In the genomic region with DNA sequence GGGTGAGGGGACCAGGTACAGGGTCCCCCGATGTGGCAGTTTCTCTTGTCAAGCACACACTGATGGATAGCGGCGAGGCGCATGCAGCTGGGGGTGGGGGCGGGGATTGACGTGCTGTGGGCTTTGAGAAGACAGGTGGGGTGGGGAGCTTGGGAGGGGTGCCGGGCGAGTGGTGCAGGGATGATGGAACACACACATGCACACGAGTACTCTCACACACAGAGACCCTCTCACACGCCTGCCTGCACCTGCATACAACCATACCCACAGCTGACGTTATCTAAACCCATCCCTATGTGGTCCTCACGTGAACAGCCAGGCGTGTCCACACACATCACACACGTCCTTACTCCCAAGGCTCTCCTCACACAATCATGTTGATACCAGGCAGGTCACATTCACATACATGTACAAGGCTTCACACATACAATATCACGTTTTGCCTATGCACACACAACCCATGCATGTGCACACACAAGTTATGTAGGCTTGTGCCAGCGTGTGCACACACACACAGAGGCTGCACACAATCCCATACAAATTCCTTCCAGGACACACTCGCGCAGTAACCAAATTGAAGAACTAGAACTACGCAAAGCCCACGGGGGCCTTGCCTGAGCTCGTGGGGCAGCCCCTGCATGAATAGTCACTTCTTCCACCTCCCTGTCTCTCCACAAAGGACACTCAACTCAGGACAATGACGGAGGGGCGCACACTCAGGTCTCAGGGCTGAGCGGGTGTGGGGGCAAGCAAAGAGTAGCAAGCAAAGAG, we compare ENCODE assay signal across 18 mouse cellular contexts. TPM values are rescaled to one million over a fixed set of nuclear protein-coding genes. Genes with fewer than 3 reads are reported as not detected.
A peak's percentile ranks its signal among the peaks of the same experiment; 100 is the strongest.
DNase-seq lines count a peak whose midpoint lies in the region; ATAC-seq and TF ChIP-seq lines count a peak whose summit lies in the region.
"Had no signal": no experiment of that assay in that cellular context is flagged by ENCODE, and none has a peak within 500 bp of the region (broad histone marks: within the 10 kb centered on the region; RNA-seq: fewer than 3 reads in every experiment).

No protein-coding gene starts in this region.

- WGBS in forebrain, embryonic 12.5 days: 48% methylated on average over 24 of the region's 24 CpGs
- WGBS in forebrain, embryonic 11.5 days: 60% methylated on average over 24 of the region's 24 CpGs
- 55% methylated on average over 22 of the region's 24 CpGs for WGBS in forebrain, postnatal 0 days
- 54% methylated on average over 24 of the region's 24 CpGs for WGBS in neural tube, embryonic 13.5 days

- intact Hi-C loops in left cerebral cortex, postnatal 25 days (cut with DNase I): no loop called here

- H3K79me2 ChIP-seq in CH12.LX (replicated peaks; ENCODE audit: control insufficient read depth, extremely low read depth, insufficient read depth, poor library complexity, severe bottlenecking): no peaks in the 10 kb centered on the region

- dilution Hi-C loops in CH12.LX (cut with MboI; ENCODE audit: extremely low pct_ligation_motif_present, extremely low pct_unique_long_range_greater_than_20kb, low sequenced_read_pairs): no loop called here

- ATAC-seq in forebrain, embryonic 12.5 days (ENCODE audit: low FRiP score): peak; percentile 42; the same call in 1 of the 2 replicates
- no peak; the same call in 1 of the 2 replicates for ATAC-seq in forebrain, embryonic 11.5 days (replicated peaks; ENCODE audit: low FRiP score)
- peak; percentile 21; the same call in 1 of the 2 replicates for ATAC-seq in forebrain, postnatal 0 days
- peak; percentile 58 for ATAC-seq in neural tube, embryonic 13.5 days (ENCODE audit: low read depth)
- ATAC-seq: activated CD4-positive, CD25-positive, alpha-beta regulatory T cell, adult 4 months; lung, postnatal 0 days had no signal

- peaks cover 6% of the 10 kb centered on the region; the same call in 1 of the 2 replicates for H3K36me3 ChIP-seq in forebrain, embryonic 12.5 days (replicated peaks)
- H3K36me3 ChIP-seq in forebrain, embryonic 11.5 days (ENCODE audit: control insufficient read depth, insufficient read depth, low read length): no peaks in the 10 kb centered on the region
- H3K36me3 ChIP-seq in CH12.LX (replicated peaks in 1 of 2; ENCODE audit: control insufficient read depth in 1 of 2, insufficient read depth in 1 of 2, low read length in 1 of 2): no peaks in the 10 kb centered on the region
- peaks cover 11% of the 10 kb centered on the region; the same call in 1 of the 2 replicates for H3K36me3 ChIP-seq in forebrain, postnatal 0 days (ENCODE audit: insufficient read depth)
- H3K36me3 ChIP-seq in neural tube, embryonic 13.5 days: peaks cover 9% of the 10 kb centered on the region
- H3K36me3 ChIP-seq: embryonic facial prominence, embryonic 12.5 days had no signal

- no peak for TF ChIP-seq CTCF in CH12.LX (conservative IDR thresholded peaks at IDR 0.05 in 1 of 2, IDR thresholded peaks at IDR 0.05 in 1 of 2; ENCODE audit: low read depth in 2 of 2, low read length in 2 of 2)
- TF ChIP-seq CTCF in forebrain, postnatal 0 days (IDR thresholded peaks at IDR 0.05; ENCODE audit: low read depth): no peak

- TF ChIP-seq POLR2A in CH12.LX (IDR thresholded peaks at IDR 0.05; ENCODE audit: low read depth, low read length): no peak

- TF ChIP-seq EP300 in CH12.LX (IDR thresholded peaks at IDR 0.05; ENCODE audit: low read length): peak; percentile 77

- no peak overlapping the region for H3K4me3 ChIP-seq in forebrain, embryonic 12.5 days (replicated peaks)
- no peak overlapping the region for H3K4me3 ChIP-seq in forebrain, embryonic 11.5 days (ENCODE audit: low read depth, low read length)
- H3K4me3 ChIP-seq in CH12.LX (replicated peaks in 1 of 3; ENCODE audit: low read depth in 2 of 3, low read length in 2 of 3, poor library complexity in 1 of 3): peak overlapping the region in 1 of 3 experiments; percentile 36
- H3K4me3 ChIP-seq in forebrain, postnatal 0 days (ENCODE audit: low read depth, low read length): no peak overlapping the region
- no peak overlapping the region for H3K4me3 ChIP-seq in neural tube, embryonic 13.5 days
- H3K4me3 ChIP-seq: embryonic facial prominence, embryonic 12.5 days had no signal

- no peak for TF ChIP-seq RAD21 in CH12.LX (IDR thresholded peaks at IDR 0.05; ENCODE audit: low read depth, low read length)

- peaks cover 32% of the 10 kb centered on the region for H3K4me1 ChIP-seq in forebrain, embryonic 12.5 days
- peaks cover 9% of the 10 kb centered on the region for H3K4me1 ChIP-seq in forebrain, embryonic 11.5 days (replicated peaks; ENCODE audit: control insufficient read depth, insufficient read depth, low read length)
- H3K4me1 ChIP-seq in CH12.LX (ENCODE audit: control insufficient read depth in 1 of 2, insufficient read depth in 2 of 2): peaks cover 26 to 63% of the 10 kb centered on the region in 2 experiments
- no peaks in the 10 kb centered on the region for H3K4me1 ChIP-seq in forebrain, postnatal 0 days (ENCODE audit: insufficient read depth)
- H3K4me1 ChIP-seq in neural tube, embryonic 13.5 days (replicated peaks): peaks cover 16% of the 10 kb centered on the region

- H3K4me2 ChIP-seq in forebrain, embryonic 12.5 days: no peak overlapping the region
- no peak overlapping the region for H3K4me2 ChIP-seq in forebrain, embryonic 11.5 days (ENCODE audit: low read depth, low read length, severe bottlenecking)
- H3K4me2 ChIP-seq in CH12.LX (ENCODE audit: insufficient read depth, low read depth, poor library complexity, severe bottlenecking): 0 out of 2 replicates have a peak overlapping the region, but pooled peaks have one; percentile 17
- no peak overlapping the region for H3K4me2 ChIP-seq in forebrain, postnatal 0 days (ENCODE audit: low read depth)
- H3K4me2 ChIP-seq in neural tube, embryonic 13.5 days: no peak overlapping the region
- H3K4me2 ChIP-seq: embryonic facial prominence, embryonic 12.5 days; heart, embryonic 11.5 days had no signal

- in situ Hi-C loops in CH12.LX (cut with MboI; ENCODE audit: low pct_ligation_motif_present, low pct_unique_long_range_greater_than_20kb, low sequenced_read_pairs): no loop called here

- H3K9me3 ChIP-seq in forebrain, embryonic 12.5 days: no peaks in the 10 kb centered on the region
- H3K9me3 ChIP-seq in forebrain, embryonic 11.5 days (ENCODE audit: control insufficient read depth, low read length): no peaks in the 10 kb centered on the region
- H3K9me3 ChIP-seq in CH12.LX (replicated peaks; ENCODE audit: low read length): peaks cover 5% of the 10 kb centered on the region
- no peaks in the 10 kb centered on the region for H3K9me3 ChIP-seq in forebrain, postnatal 0 days (ENCODE audit: low read length)
- H3K9me3 ChIP-seq in neural tube, embryonic 13.5 days: no peaks in the 10 kb centered on the region
- H3K9me3 ChIP-seq: embryonic facial prominence, embryonic 12.5 days had no signal

- no peak overlapping the region for H3K9ac ChIP-seq in forebrain, embryonic 12.5 days
- H3K9ac ChIP-seq in forebrain, embryonic 11.5 days (ENCODE audit: low read length): no peak overlapping the region
- no peak overlapping the region for H3K9ac ChIP-seq in CH12.LX (ENCODE audit: insufficient read depth, low read depth)
- no peak overlapping the region for H3K9ac ChIP-seq in forebrain, postnatal 0 days
- peak overlapping the region; percentile 45; the same call in 1 of the 2 replicates for H3K9ac ChIP-seq in neural tube, embryonic 13.5 days
- H3K9ac ChIP-seq: embryonic facial prominence, embryonic 12.5 days had no signal

- H3K27ac ChIP-seq in forebrain, embryonic 12.5 days: no peak overlapping the region; the same call in 1 of the 2 replicates
- no peak overlapping the region for H3K27ac ChIP-seq in forebrain, embryonic 11.5 days (ENCODE audit: low read depth, low read length)
- no peak overlapping the region for H3K27ac ChIP-seq in CH12.LX (ENCODE audit: insufficient read depth, low read depth)
- H3K27ac ChIP-seq in forebrain, postnatal 0 days (ENCODE audit: low read depth, low read length): no peak overlapping the region
- peak overlapping the region; percentile 33; the same call in 1 of the 2 replicates for H3K27ac ChIP-seq in neural tube, embryonic 13.5 days (replicated peaks)
- H3K27ac ChIP-seq: embryonic facial prominence, embryonic 12.5 days; stomach, postnatal 0 days had no signal

- DNase-seq in forebrain, embryonic 11.5 days (ENCODE audit: low spot score): no peak
- DNase-seq in CH12.LX (ENCODE audit: extremely low read depth): peak; percentile 58
- DNase-seq in forebrain, postnatal 0 days: no peak
- DNase-seq in heart, adult 9 months (ENCODE audit: low spot score in 2 of 2): no peak
- no peak for DNase-seq in left cerebral cortex, postnatal 25 days (ENCODE audit: low spot score in 2 of 2)
- no peak for DNase-seq in embryo, embryonic 9.5 days (ENCODE audit: extremely low spot score)
- DNase-seq: kidney, adult 9 months had no signal

- no peaks in the 10 kb centered on the region; the same call in 1 of the 2 replicates for H3K27me3 ChIP-seq in forebrain, embryonic 12.5 days
- H3K27me3 ChIP-seq in forebrain, embryonic 11.5 days (ENCODE audit: control insufficient read depth, insufficient read depth, low read length): no peaks in the 10 kb centered on the region
- H3K27me3 ChIP-seq in CH12.LX (replicated peaks): peaks cover 16% of the 10 kb centered on the region
- H3K27me3 ChIP-seq in forebrain, postnatal 0 days (ENCODE audit: insufficient read depth, low read length): no peaks in the 10 kb centered on the region
- no peaks in the 10 kb centered on the region for H3K27me3 ChIP-seq in neural tube, embryonic 13.5 days

TF ChIP-seq in CH12.LX, 34 proteins besides CTCF, POLR2A, EP300 and RAD21 (continues in another document):
- no peak for TF ChIP-seq MEF2A (IDR thresholded peaks at IDR 0.05; ENCODE audit: borderline replicate concordance, low read depth, low read length)
- TF ChIP-seq GABPA (IDR thresholded peaks at IDR 0.05; ENCODE audit: insufficient replicate concordance, low read depth, low read length): no peak
- TF ChIP-seq TCF12 (IDR thresholded peaks at IDR 0.05; ENCODE audit: low read depth, low read length): no peak
- TF ChIP-seq CHD1 (IDR thresholded peaks at IDR 0.05; ENCODE audit: low read depth, low read length): 0 out of 2 replicates have a peak, but pooled peaks have one; percentile 57
- TF ChIP-seq BHLHE40 (IDR thresholded peaks at IDR 0.05; ENCODE audit: low read depth, low read length): peak; percentile 82
- TF ChIP-seq USF1 (IDR thresholded peaks at IDR 0.05; ENCODE audit: low read depth, low read length): no peak

RNA-seq across cellular contexts. Expression of a gene that starts 9.8 kb away (rescaled TPM):
- polyA plus RNA-seq in forebrain, embryonic 12.5 days (2016; fragmentation: Nextera tagmentation; extraction: Ambion mirVana): 0.50 and 0.79 TPM in 2 replicates
- 0.17 TPM in 1 of 2 replicates, not detected in the other for polyA plus RNA-seq in forebrain, embryonic 11.5 days (2014; fragmentation: Nextera tagmentation; extraction: Ambion mirVana)
- total RNA-seq in CH12.LX (2012; rRNA removed) (0.17 TPM in 1 of 2 replicates, not detected in the other), CH12.LX (2014; rRNA removed) (not detected in 2 replicates)
- 0.30 and 0.50 TPM in 2 replicates for polyA plus RNA-seq in CH12.LX (2012; ENCODE audit: insufficient read length, low read depth)
- total RNA-seq in forebrain, postnatal 0 days (2014; rRNA removed): 0.38 TPM in 1 of 2 replicates, not detected in the other
- polyA plus RNA-seq in forebrain, postnatal 0 days (2015; fragmentation: Nextera tagmentation; extraction: Ambion mirVana): 0.25 TPM in 1 of 2 replicates, not detected in the other
- polyA plus RNA-seq in neural tube, embryonic 13.5 days (2015; fragmentation: Nextera tagmentation; extraction: Ambion mirVana): 0.81 and 1.1 TPM in 2 replicates
- not detected for total RNA-seq in left cerebral cortex, postnatal 25 days (2021)
- total RNA-seq: hematopoietic stem cell, adult 5-6 weeks; left cerebral cortex, postnatal 10 days; liver, adult 2 months had no signal
- polyA plus RNA-seq: activated CD4-positive, CD25-positive, alpha-beta regulatory T cell, adult 4 months; liver, adult 2 months; small intestine, adult 2 months had no signal
